Mouse (Mus musculus) limb, embryonic 14.5 days (tissue): ENCODE measurements around the gene Prkar2b. TPM values are rescaled to one million over a fixed set of nuclear protein-coding genes. Genes with fewer than 3 reads are reported as not detected.

Experiments used
- ATAC-seq: fragments of 200-750 bp; cut with Nextera tagmentation; 2 replicates; pipeline ENCODE4 v1.8.0; 2017; ENCODE audit warnings: low read depth, moderate number of reproducible peaks, moderate TSS enrichment; ENCODE audit not compliant: low FRiP score
- DNase-seq: peaks from one replicate; pipeline ENCODE4 v3.0.0-alpha.2; 2015; ENCODE audit warnings: low spot score
- H3K27ac ChIP-seq: fragments of 300-500 bp; sonication (generic); replicated peaks from 2 replicates; pipeline ENCODE4 v1.5.1; 2014; ENCODE audit warnings: low read depth, mild to moderate bottlenecking, low read length, moderate library complexity, mixed read lengths
- H3K27me3 ChIP-seq: fragments of 300-500 bp; sonication (generic); 2 replicates; pipeline ENCODE4 v1.6.1; 2014; ENCODE audit warnings: low read length, mixed read lengths; ENCODE audit not compliant: control insufficient read depth, insufficient read depth
- H3K36me3 ChIP-seq: fragments of 300-500 bp; sonication (generic); 2 replicates; pipeline ENCODE4 v1.6.1; 2014; ENCODE audit warnings: mild to moderate bottlenecking, low read length, moderate library complexity, mixed read lengths; ENCODE audit not compliant: control insufficient read depth, insufficient read depth
- H3K4me1 ChIP-seq: fragments of 300-500 bp; sonication (generic); 2 replicates; pipeline ENCODE4 v1.6.1; 2014; ENCODE audit warnings: antibody characterized with exemption, low read length, mixed read lengths; ENCODE audit not compliant: control insufficient read depth, insufficient read depth
- H3K4me2 ChIP-seq: fragments of 300-500 bp; sonication (generic); replicated peaks from 2 replicates; pipeline ENCODE4 v1.6.1; 2014; ENCODE audit warnings: low read depth, mild to moderate bottlenecking, low read length, moderate library complexity; ENCODE audit not compliant: severe bottlenecking
- H3K4me3 ChIP-seq: fragments of 300-500 bp; sonication (generic); replicated peaks from 2 replicates; pipeline ENCODE4 v1.5.1; 2014; ENCODE audit warnings: low read length
- H3K9ac ChIP-seq: fragments of 300-500 bp; sonication (generic); 2 replicates; pipeline ENCODE4 v1.6.1; 2014; ENCODE audit warnings: mild to moderate bottlenecking, low read depth, low read length, moderate library complexity; ENCODE audit not compliant: severe bottlenecking
- H3K9me3 ChIP-seq: fragments of 300-500 bp; sonication (generic); 2 replicates; pipeline ENCODE4 v1.6.1; 2016; ENCODE audit warnings: low read length; ENCODE audit not compliant: control insufficient read depth
- POLR2A ChIP-seq: fragments of 200-500 bp; IDR thresholded peaks from 2 replicates; pipeline ENCODE4 v1.8.0; 2012; ENCODE audit warnings: inconsistent platforms, mild to moderate bottlenecking, moderate library complexity, borderline replicate concordance; ENCODE audit not compliant: insufficient read depth, insufficient read length; ENCODE audit errors: extremely low read depth
- WGBS: fragments of 180-500 bp; shearing (Covaris S2); extraction: QIAGEN DNeasy Blood & Tissue Kit; methylation state at CpG from one replicate; pipeline ENCODE4 v1.1.7; 2014; 5-methylcytosine and 5-hydroxymethylcytosine counted together
- polyA plus RNA-seq, 2 experiments: library from polyadenylated mRNA; depleted of rRNA in 1 of 2; stranded (reverse) in 1 of 2; unstranded in 1 of 2; fragments of >200 nt; fragmentation: Nextera tagmentation in 1 of 2; extraction: Ambion mirVana in 1 of 2; gene quantifications; 2 replicates each; pipeline versions ENCODE4 v1.2.1 to v1.2.3; 2012 to 2014

Prkar2b gene
- polyA plus RNA-seq, 2 experiments, result 12.2 to 23.9 TPM

DNA sequence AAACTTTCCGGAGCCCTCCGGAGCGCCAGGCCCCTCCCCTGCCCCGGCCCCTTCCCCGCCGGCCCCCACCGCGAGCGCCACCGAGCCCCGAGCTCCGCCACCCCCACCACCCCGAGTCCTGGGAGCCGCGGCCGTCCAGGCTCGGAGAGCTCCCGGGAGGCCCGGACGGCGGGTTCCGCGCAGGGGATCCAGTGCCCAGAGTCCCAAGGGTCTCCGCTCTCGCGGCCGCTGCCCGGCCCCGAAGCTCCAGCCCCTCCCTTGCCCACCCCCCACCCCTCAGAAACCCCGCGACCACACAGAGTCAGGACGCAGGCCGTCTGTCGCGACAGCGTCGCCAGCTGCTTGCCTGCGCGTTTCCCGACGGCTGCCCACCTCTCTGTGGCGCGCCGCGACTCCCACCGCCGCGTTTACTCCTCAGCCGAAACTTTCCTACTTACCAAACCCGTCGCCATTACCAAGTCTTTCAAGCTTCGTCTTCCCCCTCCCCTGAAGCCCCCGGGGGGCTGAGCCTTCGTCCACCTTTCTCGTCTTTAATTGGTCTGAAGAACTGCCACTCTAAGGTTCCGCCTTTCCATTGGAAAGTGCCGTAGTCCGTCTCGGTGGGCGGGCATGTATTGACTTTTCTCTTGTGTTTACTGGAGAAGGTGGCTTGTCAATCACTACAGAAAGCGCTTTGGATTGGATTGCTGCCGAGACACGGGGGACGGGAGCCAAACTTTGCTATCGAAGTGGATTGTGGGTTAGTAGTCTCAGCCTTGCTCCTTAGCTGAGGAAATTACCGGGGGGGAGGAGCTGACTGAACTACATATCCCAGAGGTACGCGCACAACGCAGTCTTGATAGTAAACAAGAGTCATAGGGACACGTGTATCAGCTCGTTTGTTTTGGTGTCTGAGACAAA, 111.1 kb downstream of the Prkar2b start, which contains the start of gene Hbp1:
Gene Hbp1, minus strand, starts transcription at position 777 of the 900 bp plus-strand sequence.
- Histone ChIP-seq H3K4me2 (peak within 1 kb of the TSS; percentile 72), H3K9me3 (no peaks in the 10 kb centered on the region), H3K36me3 (no peaks in the 10 kb centered on the region), H3K4me3 (peak within 1 kb of the TSS; percentile 86), H3K27ac (peak within 1 kb of the TSS; percentile 99), H3K27me3 (no peaks in the 10 kb centered on the region), H3K4me1 (no peaks in the 10 kb centered on the region; the same call in 1 of the 2 replicates), H3K9ac (peak within 1 kb of the TSS; percentile 96)
- WGBS, result 0% methylated on average over 42 of the region's 71 CpGs
- peak; percentile 100 for DNase-seq
- peak; percentile 94 for ATAC-seq
- TF ChIP-seq POLR2A, result peak; percentile 75; the same call in 1 of the 2 replicates

DNA sequence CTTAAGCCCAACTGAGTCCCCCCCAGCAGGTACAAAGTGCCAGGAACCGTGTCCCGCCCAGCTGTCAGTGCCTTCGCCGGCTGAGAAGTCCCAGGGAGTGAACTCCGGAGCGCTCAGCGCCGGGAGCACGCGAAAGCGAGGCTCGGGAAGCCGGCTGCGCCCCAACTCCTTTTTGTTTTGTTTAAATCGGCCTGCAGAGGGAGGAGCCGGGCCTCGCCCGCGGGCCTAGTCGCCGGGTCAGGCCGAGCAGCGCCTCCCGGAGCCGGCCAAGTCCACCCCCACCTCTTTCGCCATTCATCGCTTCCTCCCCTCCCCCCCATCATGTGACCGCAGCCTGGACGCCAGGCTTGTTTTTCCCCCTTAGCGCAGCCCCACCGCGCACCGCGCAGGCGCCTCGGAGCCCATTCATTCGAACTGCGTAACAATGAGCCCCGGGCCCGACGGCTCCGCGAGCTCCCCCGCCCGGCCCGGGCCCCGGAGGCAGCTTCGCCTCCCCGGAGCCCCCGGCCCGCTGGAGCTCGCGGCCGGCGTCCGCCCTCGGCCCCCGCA, 111.8 kb downstream of the Prkar2b start:
- ATAC-seq (peak; percentile 66), DNase-seq (peak; percentile 91)
- peak overlapping the region; percentile 96 for H3K9ac ChIP-seq
- peak overlapping the region; percentile 86 for H3K4me3 ChIP-seq
- H3K9me3 ChIP-seq, result no peaks in the 10 kb centered on the region
- no peaks in the 10 kb centered on the region for H3K36me3 ChIP-seq
- under 1% methylated on average over 47 of the region's 58 CpGs for WGBS
- H3K27ac ChIP-seq, result peak overlapping the region; percentile 99
- peak overlapping the region; percentile 63 for H3K4me2 ChIP-seq
- TF ChIP-seq POLR2A, result 0 out of 2 replicates have a peak, but pooled peaks have one; percentile 35
- no peaks in the 10 kb centered on the region for H3K27me3 ChIP-seq
- H3K4me1 ChIP-seq, result no peaks in the 10 kb centered on the region; the same call in 1 of the 2 replicates

DNA sequence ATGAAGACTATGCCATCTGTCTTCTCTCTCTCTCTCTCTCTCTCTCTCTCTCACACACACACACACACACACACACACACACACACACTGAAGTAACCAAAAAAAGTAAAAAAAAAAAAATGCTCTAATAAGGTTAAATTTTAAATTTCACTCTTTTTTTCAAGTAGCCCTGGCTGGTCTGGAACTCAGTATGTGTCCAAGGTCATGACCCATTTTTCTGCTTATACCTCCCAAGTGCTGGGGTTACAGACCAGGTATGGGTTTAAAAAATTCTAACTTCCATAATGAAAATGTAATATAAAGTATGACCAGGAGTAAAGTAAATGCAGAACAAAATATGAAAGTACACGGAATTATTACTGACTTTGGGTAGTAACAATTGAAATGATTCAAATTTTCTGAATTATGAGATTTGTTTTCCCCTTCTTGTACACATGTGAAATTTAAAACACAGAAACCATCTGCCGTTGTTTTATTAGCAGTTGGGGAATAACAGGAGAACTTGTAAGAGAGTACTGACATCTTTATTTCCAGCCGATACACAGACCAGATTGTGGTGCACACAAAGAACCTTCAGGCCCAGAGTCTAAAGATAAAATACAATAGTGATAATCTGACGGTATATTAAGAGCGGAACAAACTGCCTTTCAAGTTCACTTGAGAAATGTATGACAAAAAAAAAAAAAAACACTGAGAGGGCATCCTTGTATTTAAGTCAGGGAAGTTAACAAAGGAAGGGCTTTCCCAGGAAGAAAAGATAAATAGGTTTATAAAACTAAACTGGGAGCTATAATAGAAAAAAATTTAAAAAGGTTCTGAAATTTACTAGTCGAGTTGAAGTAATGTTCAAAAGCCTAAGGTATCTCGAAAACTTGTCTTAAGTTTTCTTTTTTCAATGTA, 112.7 kb downstream of the Prkar2b start:
- Histone ChIP-seq H3K4me3 (peak overlapping the region; percentile 86), H3K27ac (peak overlapping the region; percentile 99), H3K9me3 (no peaks in the 10 kb centered on the region), H3K36me3 (peaks cover 5% of the 10 kb centered on the region), H3K4me2 (peak overlapping the region; percentile 63), H3K9ac (peak overlapping the region; percentile 96), H3K4me1 (no peaks in the 10 kb centered on the region; the same call in 1 of the 2 replicates), H3K27me3 (no peaks in the 10 kb centered on the region)
- no peak for ATAC-seq
- no peak for DNase-seq
- WGBS, result 20% methylated on average over 7 of the region's 7 CpGs
- TF ChIP-seq POLR2A, result no peak

DNA sequence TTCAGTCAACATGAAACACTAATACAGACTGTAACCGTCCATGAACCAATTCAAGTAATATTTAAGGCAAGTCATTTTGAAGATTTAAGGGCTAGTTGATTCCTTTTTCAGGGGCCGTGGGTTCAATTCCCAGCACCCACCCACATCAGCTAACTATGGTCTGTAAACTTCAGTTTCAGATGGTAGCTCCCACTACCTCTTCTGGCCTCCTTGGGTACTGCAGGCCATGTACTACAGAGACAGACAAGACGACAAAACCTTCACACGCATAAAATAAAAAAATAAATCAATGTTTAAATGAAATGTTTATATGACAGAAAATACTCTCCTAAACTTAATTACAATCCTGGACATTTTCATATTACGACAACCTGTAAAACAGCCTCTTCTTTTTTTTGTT, 113.6 kb downstream of the Prkar2b start:
- Histone ChIP-seq H3K9ac (no peak overlapping the region), H3K4me3 (no peak overlapping the region), H3K4me1 (no peaks in the 10 kb centered on the region; the same call in 1 of the 2 replicates), H3K27me3 (no peaks in the 10 kb centered on the region), H3K36me3 (peaks cover 14% of the 10 kb centered on the region), H3K4me2 (no peak overlapping the region), H3K27ac (no peak overlapping the region), H3K9me3 (no peaks in the 10 kb centered on the region)
- 91% methylated on average over 5 of the region's 5 CpGs for WGBS
- no peak for DNase-seq
- no peak for TF ChIP-seq POLR2A
- ATAC-seq, result no peak
